Mouse (Mus musculus) kidney, adult 2 months (tissue): ENCODE data around the gene Ppdpf.

Source experiments
- CTCF ChIP-seq: fragments of 200-500 bp; conservative IDR thresholded peaks from 2 replicates; pipeline ENCODE4 v1.5.1; 2011; ENCODE audit warnings: low read depth, mild to moderate bottlenecking, control low read depth, low read length, moderate library complexity, mixed read lengths; ENCODE audit not compliant: insufficient read depth, insufficient read length
- POLR2A ChIP-seq: fragments of 200-500 bp; IDR thresholded peaks from one replicate; pipeline ENCODE4 v1.6.1; 2011; ENCODE audit warnings: low read depth, low read length, control low read depth

- TF ChIP-seq CTCF (no peak), POLR2A (no peak)
Measured at GRCm38 (mm10) chr2:181158471-181158870, 28.6 kb upstream of the Ppdpf start.
